Mouse (Mus musculus): ENCODE measurements around the gene 1700029J07Rik.

- TF ChIP-seq CTCF (IDR thresholded peaks at IDR 0.05; ENCODE audit: low read depth, low read length) (no peak), POLR2A (IDR thresholded peaks at IDR 0.05; ENCODE audit: borderline replicate concordance, low read depth, low read length) (no peak)
Observed at GRCm38 (mm10) chr8:45936986-45937385, 38.1 kb downstream of the 1700029J07Rik start.

All from bone marrow macrophage, adult 2 months (primary cell).